In the genomic region with DNA sequence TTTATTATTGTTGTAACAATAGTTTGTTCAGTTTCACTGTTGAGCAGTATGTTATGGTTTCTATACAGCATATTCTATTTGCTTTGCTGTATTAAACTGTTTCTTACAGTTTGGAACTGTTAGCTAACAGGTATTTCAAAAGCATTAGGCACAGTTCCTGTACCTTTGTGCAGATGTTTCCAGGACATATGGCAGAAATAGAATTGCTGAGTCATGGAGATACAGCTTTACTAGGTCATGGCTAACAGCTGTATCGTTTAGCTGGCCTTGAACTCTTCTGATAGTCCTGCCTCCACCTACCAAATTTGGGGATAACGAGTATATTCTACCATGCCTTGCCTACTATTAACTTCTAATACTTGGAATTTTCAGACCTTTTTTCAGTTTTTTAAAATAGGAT, we compare ENCODE assay signal across 26 mouse cellular contexts. TPM values are rescaled to one million over a fixed set of nuclear protein-coding genes. Genes with fewer than 3 reads are reported as not detected.
A peak's percentile ranks its signal among the peaks of the same experiment; 100 is the strongest.
DNase-seq lines count a peak whose midpoint lies in the region; ATAC-seq and TF ChIP-seq lines count a peak whose summit lies in the region.
"Had no signal": no experiment of that assay in that cellular context is flagged by ENCODE, and none has a peak within 500 bp of the region (broad histone marks: within the 10 kb centered on the region; RNA-seq: fewer than 3 reads in every experiment).

No protein-coding gene starts in this region.

- no peak overlapping the region for H3K9ac ChIP-seq in MEL (ENCODE audit: control insufficient read depth, low read depth, low read length, poor library complexity, severe bottlenecking)
- no peak overlapping the region for H3K9ac ChIP-seq in liver, embryonic 15.5 days
- no peak overlapping the region for H3K9ac ChIP-seq in forebrain, embryonic 14.5 days (ENCODE audit: low read length)
- H3K9ac ChIP-seq: embryonic facial prominence, embryonic 13.5 days; intestine, embryonic 15.5 days; midbrain, embryonic 13.5 days; neural tube, embryonic 12.5 days had no signal

- whole genome bisulfite sequencing in liver, embryonic 15.5 days (ENCODE audit: insufficient replicate concordance), result 27% methylated on average over 2 of the region's 2 CpGs
- 93% methylated on average over 2 of the region's 2 CpGs for WGBS in cerebellum, adult 2 months
- 95% methylated on average over 2 of the region's 2 CpGs for WGBS in forebrain, embryonic 14.5 days

- H3K4me3 ChIP-seq in gastrocnemius, adult 2 months, result no peak overlapping the region
- H3K4me3 ChIP-seq in MEL (ENCODE audit: control insufficient read depth in 1 of 2, insufficient read depth in 1 of 2, low read depth in 2 of 2, low read length in 2 of 2), result no peak overlapping the region
- no peak overlapping the region for H3K4me3 ChIP-seq in liver, embryonic 15.5 days (replicated peaks)
- H3K4me3 ChIP-seq in cerebellum, adult 2 months (replicated peaks; ENCODE audit: insufficient read depth, low read depth, low read length), result no peak overlapping the region
- no peak overlapping the region for H3K4me3 ChIP-seq in forebrain, embryonic 14.5 days (ENCODE audit: low read depth, low read length)
- H3K4me3 ChIP-seq: embryonic facial prominence, embryonic 13.5 days; intestine, embryonic 15.5 days; limb, embryonic 10.5 days; midbrain, embryonic 13.5 days; neural tube, embryonic 12.5 days had no signal

- no peaks in the 10 kb centered on the region for H3K9me3 ChIP-seq in MEL (replicated peaks; ENCODE audit: insufficient read depth, low read length)
- no peaks in the 10 kb centered on the region for H3K9me3 ChIP-seq in liver, embryonic 15.5 days (replicated peaks)
- H3K9me3 ChIP-seq in forebrain, embryonic 14.5 days (replicated peaks; ENCODE audit: control insufficient read depth, low read length), result no peaks in the 10 kb centered on the region
- H3K9me3 ChIP-seq: embryonic facial prominence, embryonic 13.5 days; intestine, embryonic 15.5 days; limb, embryonic 10.5 days; midbrain, embryonic 13.5 days; neural tube, embryonic 12.5 days had no signal

- no peak for TF ChIP-seq CTCF in gastrocnemius, adult 2 months (IDR thresholded peaks at IDR 0.05)
- no peak for TF ChIP-seq CTCF in MEL (IDR thresholded peaks at IDR 0.05 in 2 of 3, conservative IDR thresholded peaks at IDR 0.05 in 1 of 3; ENCODE audit: control insufficient read depth in 1 of 3, insufficient read depth in 1 of 3, low read depth in 2 of 3, low read length in 3 of 3, poor library complexity in 1 of 3, severe bottlenecking in 1 of 3)
- TF ChIP-seq CTCF in cerebellum, adult 2 months (IDR thresholded peaks at IDR 0.05; ENCODE audit: borderline replicate concordance, insufficient read depth, low read depth, low read length), result no peak

- DNase-seq in gastrocnemius, adult 2 months, result no peak
- DNase-seq in gastrocnemius, postnatal 14 days, result no peak
- no peak for DNase-seq in MEL (ENCODE audit: low read depth, low spot score)
- DNase-seq in urinary bladder, postnatal 14 days (ENCODE audit: low spot score), result no peak
- no peak for DNase-seq in cerebellum, adult 2 months
- no peak for DNase-seq in forebrain, embryonic 14.5 days (ENCODE audit: low spot score)
- DNase-seq: adrenal gland, postnatal 10 days; cerebellum, postnatal 14 days; gastrocnemius, postnatal 25 days; kidney, adult 8-10 months; kidney, postnatal 10 days; lung, adult 18-20 months; lung, postnatal 10 days; retina, postnatal 1 day; right cerebral cortex, postnatal 25 days; spleen, adult 18-20 months had no signal

- intact Hi-C loops in gastrocnemius, adult 2 months (cut with DNase I), result no loop called here
- intact Hi-C loops in gastrocnemius, postnatal 14 days (cut with DNase I; ENCODE audit: low total_unique reads), result no loop called here

- H3K36me3 ChIP-seq in MEL (ENCODE audit: control insufficient read depth in 1 of 2, insufficient read depth in 2 of 2, low read length in 2 of 2), result peaks cover 23 to 27% of the 10 kb centered on the region in 2 experiments
- peaks cover 26% of the 10 kb centered on the region for H3K36me3 ChIP-seq in liver, embryonic 15.5 days (replicated peaks)
- peaks cover 18% of the 10 kb centered on the region for H3K36me3 ChIP-seq in forebrain, embryonic 14.5 days (ENCODE audit: control insufficient read depth, insufficient read depth, low read length)

- peak; percentile 92 for ATAC-seq in erythroid progenitor cell, adult 5-6 weeks (replicated peaks; ENCODE audit: low FRiP score, poor library complexity, severe bottlenecking)
- ATAC-seq in liver, embryonic 15.5 days (ENCODE audit: insufficient read depth), result peak; percentile 73
- ATAC-seq in forebrain, embryonic 14.5 days, result no peak
- ATAC-seq: activated CD4-positive, CD25-positive, alpha-beta regulatory T cell, adult 4 months; forebrain, embryonic 16.5 days; hindbrain, embryonic 16.5 days; intestine, embryonic 15.5 days; midbrain, embryonic 13.5 days had no signal

- no peak for TF ChIP-seq EP300 in MEL (IDR thresholded peaks at IDR 0.05; ENCODE audit: low read depth in 1 of 2, low read length in 2 of 2)

- no peaks in the 10 kb centered on the region for H3K27me3 ChIP-seq in MEL (ENCODE audit: control insufficient read depth in 1 of 2, insufficient read depth in 2 of 2, low read length in 2 of 2)
- no peaks in the 10 kb centered on the region for H3K27me3 ChIP-seq in liver, embryonic 15.5 days
- no peaks in the 10 kb centered on the region for H3K27me3 ChIP-seq in cerebellum, adult 2 months (ENCODE audit: control insufficient read depth, insufficient read depth, low read length)
- no peaks in the 10 kb centered on the region for H3K27me3 ChIP-seq in forebrain, embryonic 14.5 days (replicated peaks; ENCODE audit: control insufficient read depth, insufficient read depth, low read length)
- H3K27me3 ChIP-seq: embryonic facial prominence, embryonic 13.5 days; intestine, embryonic 15.5 days; midbrain, embryonic 13.5 days; neural tube, embryonic 12.5 days had no signal

- peaks cover 37% of the 10 kb centered on the region for H3K79me2 ChIP-seq in MEL (ENCODE audit: control insufficient read depth, insufficient read depth, low read length, poor library complexity)

- no peak for TF ChIP-seq RAD21 in MEL (IDR thresholded peaks at IDR 0.05; ENCODE audit: low read depth, low read length)

- H3K4me2 ChIP-seq in liver, embryonic 15.5 days, result no peak overlapping the region
- H3K4me2 ChIP-seq in forebrain, embryonic 14.5 days (ENCODE audit: low read length), result no peak overlapping the region
- H3K4me2 ChIP-seq: embryonic facial prominence, embryonic 13.5 days; intestine, embryonic 15.5 days; midbrain, embryonic 13.5 days; neural tube, embryonic 12.5 days had no signal

- H3K4me1 ChIP-seq in MEL (ENCODE audit: control insufficient read depth in 1 of 2, insufficient read depth in 2 of 2, low read length in 2 of 2), result peaks cover 4 to 7% of the 10 kb centered on the region in 2 experiments; a peak in 3 of 4 replicates
- H3K4me1 ChIP-seq in liver, embryonic 15.5 days (replicated peaks), result peaks cover 17% of the 10 kb centered on the region
- no peaks in the 10 kb centered on the region for H3K4me1 ChIP-seq in cerebellum, adult 2 months (ENCODE audit: control insufficient read depth, insufficient read depth, low read length)
- no peaks in the 10 kb centered on the region for H3K4me1 ChIP-seq in forebrain, embryonic 14.5 days (ENCODE audit: control insufficient read depth, insufficient read depth, low read length)
- H3K4me1 ChIP-seq: embryonic facial prominence, embryonic 13.5 days; intestine, embryonic 15.5 days; limb, embryonic 10.5 days; midbrain, embryonic 13.5 days; neural tube, embryonic 12.5 days had no signal

- H3K27ac ChIP-seq in gastrocnemius, adult 2 months, result peak overlapping the region; percentile 2; the same call in 1 of the 2 replicates
- H3K27ac ChIP-seq in MEL (ENCODE audit: control insufficient read depth, low read depth, low read length), result no peak overlapping the region
- H3K27ac ChIP-seq in liver, embryonic 15.5 days (replicated peaks), result no peak overlapping the region
- H3K27ac ChIP-seq in cerebellum, adult 2 months (ENCODE audit: insufficient read depth, low read length), result no peak overlapping the region
- H3K27ac ChIP-seq in forebrain, embryonic 14.5 days (ENCODE audit: low read depth, low read length), result no peak overlapping the region
- H3K27ac ChIP-seq: embryonic facial prominence, embryonic 13.5 days; intestine, embryonic 15.5 days; limb, embryonic 10.5 days; midbrain, embryonic 13.5 days; neural tube, embryonic 12.5 days had no signal

- no peak for TF ChIP-seq POLR2A in MEL (IDR thresholded peaks at IDR 0.05; ENCODE audit: control insufficient read depth in 1 of 2, insufficient read depth in 1 of 2, low read depth in 1 of 2, low read length in 2 of 2, poor library complexity in 1 of 2)
- TF ChIP-seq POLR2A in cerebellum, adult 2 months (IDR thresholded peaks at IDR 0.05; ENCODE audit: borderline replicate concordance, insufficient read depth, low read length), result no peak

TF ChIP-seq in MEL, 35 proteins besides CTCF, POLR2A, EP300 and RAD21:
- no peak for TF ChIP-seq MAZ (IDR thresholded peaks at IDR 0.05; ENCODE audit: low read depth, low read length)
- 0 out of 2 replicates have a peak, but pooled peaks have one; percentile 24 for TF ChIP-seq MAFK (IDR thresholded peaks at IDR 0.05; ENCODE audit: borderline replicate concordance, low read depth, low read length)
- TF ChIP-seq ETS1 (IDR thresholded peaks at IDR 0.05; ENCODE audit: low read depth, low read length), result peak; percentile 38; the same call in 1 of the 2 replicates
- TF ChIP-seq MYB (IDR thresholded peaks at IDR 0.05; ENCODE audit: low read depth, low read length), result no peak

RNA-seq across cellular contexts. Expression of a gene that starts 9.4 kb away (rescaled TPM):
- 10 to 100 TPM; 39.9 to 40.5 TPM for total RNA-seq in gastrocnemius, adult 2 months (2021)
- 10 to 100 TPM; 31.5 to 35.0 TPM for total RNA-seq in gastrocnemius, postnatal 14 days (2021)
- 47.4 and 52.0 TPM in 2 replicates for total RNA-seq in MEL (2012; rRNA removed)
- polyA plus RNA-seq in MEL (2012; ENCODE audit: insufficient read depth in 1 of 2, insufficient read length in 2 of 2, low read depth in 1 of 2, low replicate concordance in 2 of 2, missing spikeins in 1 of 2), result 10 to 100 TPM in 1 of 2 experiments, not detected in 1; 41.1 TPM
- 42.2 and 53.2 TPM in 2 replicates for total RNA-seq in erythroid progenitor cell, adult 5-6 weeks (2015; ENCODE audit: low replicate concordance)
- total RNA-seq in erythroid progenitor cell, adult 5-6 weeks (2017; ENCODE audit: low replicate concordance), result 31.3 and 51.7 TPM in 2 replicates
- polyA plus RNA-seq in liver, embryonic 15.5 days (2015; fragmentation: Nextera tagmentation; extraction: Ambion mirVana), result 23.6 and 24.4 TPM in 2 replicates
- polyA plus RNA-seq in cerebellum, adult 2 months (2012; rRNA removed), result 28.1 and 28.6 TPM in 2 replicates
- 45.1 and 53.3 TPM in 2 replicates for polyA plus RNA-seq in forebrain, embryonic 14.5 days (2014; fragmentation: Nextera tagmentation; extraction: Ambion mirVana)
